Mouse (Mus musculus) kidney, embryonic 15.5 days (tissue): ENCODE data around the gene Trp53bp2. TPM values are rescaled to one million over a fixed set of nuclear protein-coding genes. Genes with fewer than 3 reads are reported as not detected.

Source experiments
- ATAC-seq: fragments of 200-750 bp; cut with Nextera tagmentation; replicated peaks from 2 replicates; pipeline ENCODE4 v1.8.0; 2017; ENCODE audit warnings: moderate TSS enrichment; ENCODE audit not compliant: low FRiP score
- H3K27ac ChIP-seq: fragments of 300-500 bp; sonication (generic); 2 replicates; pipeline ENCODE4 v1.5.1; 2015; ENCODE audit warnings: mild to moderate bottlenecking, inconsistent platforms
- H3K27me3 ChIP-seq: fragments of 300-500 bp; sonication (generic); 2 replicates; pipeline ENCODE4 v1.6.1; 2015; ENCODE audit warnings: inconsistent platforms
- H3K36me3 ChIP-seq: fragments of 300-500 bp; sonication (generic); 2 replicates; pipeline ENCODE4 v1.6.1; 2015; ENCODE audit warnings: inconsistent platforms
- H3K4me1 ChIP-seq: fragments of 300-500 bp; sonication (generic); 2 replicates; pipeline ENCODE4 v1.6.1; 2015; ENCODE audit warnings: inconsistent platforms
- H3K4me2 ChIP-seq: fragments of 300-500 bp; sonication (generic); 2 replicates; pipeline ENCODE4 v1.6.1; 2015; ENCODE audit warnings: moderate library complexity, mild to moderate bottlenecking, inconsistent platforms
- H3K4me3 ChIP-seq: fragments of 300-500 bp; sonication (generic); replicated peaks from 2 replicates; pipeline ENCODE4 v1.5.1; 2015; ENCODE audit warnings: mild to moderate bottlenecking, inconsistent platforms
- H3K9ac ChIP-seq: fragments of 300-500 bp; sonication (generic); 2 replicates; pipeline ENCODE4 v1.6.1; 2015; ENCODE audit warnings: mild to moderate bottlenecking, inconsistent platforms
- H3K9me3 ChIP-seq: fragments of 300-500 bp; sonication (generic); replicated peaks from 2 replicates; pipeline ENCODE4 v1.6.1; 2016; ENCODE audit warnings: inconsistent platforms
- WGBS: fragments of 180-500 bp; shearing (Covaris S2); methylation state at CpG from one replicate; pipeline ENCODE4 v1.1.7; 2015; ENCODE audit warnings: mixed read lengths; 5-methylcytosine and 5-hydroxymethylcytosine counted together
- polyA plus RNA-seq: library from polyadenylated mRNA; unstranded; fragments of >200 nt; fragmentation: Nextera tagmentation; extraction: Ambion mirVana; gene quantifications from 2 replicates; pipeline ENCODE4 v1.2.1, GENCODE M21; 2015

Gene Trp53bp2
- polyA plus RNA-seq, 1 experiment from 2014 or later = 27.8 TPM

GRCm38 (mm10) chr1:182465978-182466377 lies 57.0 kb downstream of the Trp53bp2 start:
- Histone ChIP-seq H3K9me3 (no peaks in the 10 kb centered on the region), H3K36me3 (peaks cover 59% of the 10 kb centered on the region), H3K27ac (peak overlapping the region; percentile 87), H3K4me3 (no peak overlapping the region), H3K4me2 (no peak overlapping the region), H3K27me3 (no peaks in the 10 kb centered on the region), H3K4me1 (peaks cover 43% of the 10 kb centered on the region), H3K9ac (no peak overlapping the region)
- ATAC-seq = 0 out of 2 replicates have a peak, but pooled peaks have one; percentile 7
- WGBS = 64% methylated on average over 4 of the region's 4 CpGs

GRCm38 (mm10) chr1:182475005-182475796 lies 66.2 kb downstream of the Trp53bp2 start:
- H3K36me3 ChIP-seq = peaks cover 98% of the 10 kb centered on the region
- peaks cover 17% of the 10 kb centered on the region for H3K4me1 ChIP-seq
- no peak overlapping the region for H3K27ac ChIP-seq
- no peaks in the 10 kb centered on the region for H3K9me3 ChIP-seq
- no peak for ATAC-seq
- H3K27me3 ChIP-seq = no peaks in the 10 kb centered on the region
- WGBS = 88% methylated on average over 5 of the region's 5 CpGs
- H3K4me3 ChIP-seq = no peak overlapping the region
- H3K9ac ChIP-seq = no peak overlapping the region
- H3K4me2 ChIP-seq = no peak overlapping the region

- Histone ChIP-seq H3K4me2 (no peak overlapping the region), H3K4me3 (no peak overlapping the region), H3K9me3 (no peaks in the 10 kb centered on the region), H3K27me3 (no peaks in the 10 kb centered on the region), H3K36me3 (peaks cover 98% of the 10 kb centered on the region), H3K27ac (peak overlapping the region; percentile 86), H3K9ac (no peak overlapping the region), H3K4me1 (peaks cover 46% of the 10 kb centered on the region)
- WGBS = 64% methylated on average over 4 of the region's 4 CpGs
- peak; percentile 61 for ATAC-seq
Measured at GRCm38 (mm10) chr1:182478935-182479334, 70.0 kb downstream of the Trp53bp2 start.

- no peaks in the 10 kb centered on the region for H3K27me3 ChIP-seq
- H3K9ac ChIP-seq = no peak overlapping the region
- peak overlapping the region; percentile 86 for H3K27ac ChIP-seq
- no peak for ATAC-seq
- no peak overlapping the region for H3K4me3 ChIP-seq
- 89% methylated on average over 7 of the region's 7 CpGs for WGBS
- H3K36me3 ChIP-seq = peaks cover 95% of the 10 kb centered on the region
- H3K4me2 ChIP-seq = no peak overlapping the region
- no peaks in the 10 kb centered on the region for H3K9me3 ChIP-seq
- peaks cover 48% of the 10 kb centered on the region for H3K4me1 ChIP-seq
Measured at GRCm38 (mm10) chr1:182481138-182481537, 72.2 kb downstream of the Trp53bp2 start.

- peak overlapping the region; percentile 86 for H3K27ac ChIP-seq
- H3K36me3 ChIP-seq = peaks cover 95% of the 10 kb centered on the region
- 0 out of 2 replicates have a peak overlapping the region, but pooled peaks have one; percentile 4 for H3K9ac ChIP-seq
- no peaks in the 10 kb centered on the region for H3K9me3 ChIP-seq
- H3K27me3 ChIP-seq = no peaks in the 10 kb centered on the region
- no peak overlapping the region for H3K4me3 ChIP-seq
- peaks cover 48% of the 10 kb centered on the region for H3K4me1 ChIP-seq
- ATAC-seq = peak; percentile 8; the same call in 1 of the 2 replicates
- H3K4me2 ChIP-seq = no peak overlapping the region
- 44% methylated on average over 10 of the region's 10 CpGs for WGBS
Measured at GRCm38 (mm10) chr1:182481646-182482295, 72.8 kb downstream of the Trp53bp2 start.

GRCm38 (mm10) chr1:182482991-182483909 lies 74.3 kb downstream of the Trp53bp2 start:
- no peak for ATAC-seq
- Histone ChIP-seq H3K9ac (no peak overlapping the region), H3K4me1 (peaks cover 48% of the 10 kb centered on the region), H3K9me3 (no peaks in the 10 kb centered on the region), H3K27me3 (no peaks in the 10 kb centered on the region), H3K36me3 (peaks cover 95% of the 10 kb centered on the region), H3K4me2 (no peak overlapping the region), H3K4me3 (no peak overlapping the region), H3K27ac (peak overlapping the region; percentile 86)
- 93% methylated on average over 14 of the region's 14 CpGs for WGBS

GRCm38 (mm10) chr1:182483910-182484274 lies 74.9 kb downstream of the Trp53bp2 start:
- Histone ChIP-seq H3K4me1 (peaks cover 42% of the 10 kb centered on the region), H3K4me2 (no peak overlapping the region), H3K27ac (peak overlapping the region; percentile 32; the same call in 1 of the 2 replicates), H3K27me3 (no peaks in the 10 kb centered on the region), H3K9me3 (no peaks in the 10 kb centered on the region), H3K4me3 (no peak overlapping the region), H3K36me3 (peaks cover 95% of the 10 kb centered on the region), H3K9ac (no peak overlapping the region)
- WGBS = 82% methylated on average over 12 of the region's 12 CpGs
- no peak for ATAC-seq

GRCm38 (mm10) chr1:182488503-182488902 lies 79.5 kb downstream of the Trp53bp2 start:
- Histone ChIP-seq H3K9ac (no peak overlapping the region), H3K27ac (no peak overlapping the region), H3K4me2 (no peak overlapping the region), H3K4me3 (no peak overlapping the region), H3K27me3 (no peaks in the 10 kb centered on the region), H3K4me1 (peaks cover 10% of the 10 kb centered on the region), H3K9me3 (no peaks in the 10 kb centered on the region), H3K36me3 (peaks cover 86% of the 10 kb centered on the region)
- ATAC-seq = no peak
- WGBS = 88% methylated on average over 10 of the region's 10 CpGs

GRCm38 (mm10) chr1:182489803-182490452 lies 81.0 kb downstream of the Trp53bp2 start:
- peaks cover 18% of the 10 kb centered on the region for H3K4me1 ChIP-seq
- H3K27ac ChIP-seq = peak overlapping the region; percentile 60
- peak overlapping the region; percentile 18; the same call in 1 of the 2 replicates for H3K4me3 ChIP-seq
- peak overlapping the region; percentile 62 for H3K4me2 ChIP-seq
- peak; percentile 90 for ATAC-seq
- WGBS = 11% methylated on average over 21 of the region's 21 CpGs
- no peaks in the 10 kb centered on the region for H3K27me3 ChIP-seq
- H3K9ac ChIP-seq = 0 out of 2 replicates have a peak overlapping the region, but pooled peaks have one; percentile 7
- peaks cover 74% of the 10 kb centered on the region for H3K36me3 ChIP-seq
- no peaks in the 10 kb centered on the region for H3K9me3 ChIP-seq

- 0 out of 2 replicates have a peak, but pooled peaks have one; percentile 10 for ATAC-seq
- H3K9ac ChIP-seq = no peak overlapping the region
- no peak overlapping the region for H3K4me3 ChIP-seq
- peaks cover 68% of the 10 kb centered on the region for H3K36me3 ChIP-seq
- H3K4me2 ChIP-seq = no peak overlapping the region
- H3K27ac ChIP-seq = peak overlapping the region; percentile 60; the same call in 1 of the 2 replicates
- no peaks in the 10 kb centered on the region for H3K27me3 ChIP-seq
- no peaks in the 10 kb centered on the region for H3K9me3 ChIP-seq
- WGBS = 79% methylated on average over 7 of the region's 7 CpGs
- H3K4me1 ChIP-seq = peaks cover 20% of the 10 kb centered on the region
Measured at GRCm38 (mm10) chr1:182490568-182490967, 81.6 kb downstream of the Trp53bp2 start.

GRCm38 (mm10) chr1:182491839-182492238 lies 82.9 kb downstream of the Trp53bp2 start:
- H3K9me3 ChIP-seq = no peaks in the 10 kb centered on the region
- H3K4me1 ChIP-seq = peaks cover 32% of the 10 kb centered on the region
- WGBS = 92% methylated on average over 6 of the region's 6 CpGs
- no peak overlapping the region for H3K4me3 ChIP-seq
- H3K9ac ChIP-seq = no peak overlapping the region
- no peak overlapping the region for H3K4me2 ChIP-seq
- H3K27me3 ChIP-seq = no peaks in the 10 kb centered on the region
- no peak overlapping the region for H3K27ac ChIP-seq
- peaks cover 58% of the 10 kb centered on the region for H3K36me3 ChIP-seq
- no peak for ATAC-seq
